Mouse (Mus musculus): ENCODE measurements at regions not wholly inside any gene's neighbourhood (a gene's known extent, or its start where the extent isn't known, plus 50 kb on each side); places are given as distances from the start of the nearest gene placed in this dataset.
A peak's percentile ranks its signal among the peaks of the same experiment; 100 is the strongest.

DNA sequence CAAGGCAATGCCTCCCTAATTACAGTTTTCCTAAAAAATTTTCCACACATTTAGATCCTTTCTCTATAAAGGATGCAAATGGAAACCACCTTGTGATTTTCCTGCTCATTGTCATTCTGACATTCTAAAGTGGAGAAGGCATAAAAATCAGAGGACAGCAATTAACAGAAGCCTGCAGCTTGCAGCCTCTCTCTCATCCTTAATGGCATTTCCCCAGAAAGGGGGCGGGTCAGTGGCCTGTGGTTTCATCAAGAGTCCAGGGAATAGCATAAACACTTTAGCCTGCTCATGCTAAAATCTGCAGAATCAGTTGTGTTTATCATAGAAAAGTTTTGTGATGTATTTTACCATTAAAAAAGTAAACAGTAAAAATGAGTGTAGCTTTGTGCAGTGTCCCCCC is 117.3 kb downstream of the Klf6 start:
- no peak for ATAC-seq (ENCODE audit: low read depth)
- no peaks in the 10 kb centered on the region for H3K4me1 ChIP-seq (ENCODE audit: control insufficient read depth, insufficient read depth, low read length)
- WGBS: 61% methylated on average over 1 of the region's 1 CpGs
- no peaks in the 10 kb centered on the region for H3K9me3 ChIP-seq (ENCODE audit: control insufficient read depth, low read length)
- no peak overlapping the region for H3K4me2 ChIP-seq (ENCODE audit: low read depth, low read length)
- no peak overlapping the region for H3K9ac ChIP-seq (replicated peaks; ENCODE audit: low read depth, low read length)
- H3K4me3 ChIP-seq (ENCODE audit: low read depth, low read length): no peak overlapping the region
- no peaks in the 10 kb centered on the region for H3K36me3 ChIP-seq (ENCODE audit: control insufficient read depth, insufficient read depth, low read length)
- H3K27ac ChIP-seq (ENCODE audit: low read depth, low read length): no peak overlapping the region
- no peaks in the 10 kb centered on the region for H3K27me3 ChIP-seq (ENCODE audit: control insufficient read depth, insufficient read depth, low read length)

DNA sequence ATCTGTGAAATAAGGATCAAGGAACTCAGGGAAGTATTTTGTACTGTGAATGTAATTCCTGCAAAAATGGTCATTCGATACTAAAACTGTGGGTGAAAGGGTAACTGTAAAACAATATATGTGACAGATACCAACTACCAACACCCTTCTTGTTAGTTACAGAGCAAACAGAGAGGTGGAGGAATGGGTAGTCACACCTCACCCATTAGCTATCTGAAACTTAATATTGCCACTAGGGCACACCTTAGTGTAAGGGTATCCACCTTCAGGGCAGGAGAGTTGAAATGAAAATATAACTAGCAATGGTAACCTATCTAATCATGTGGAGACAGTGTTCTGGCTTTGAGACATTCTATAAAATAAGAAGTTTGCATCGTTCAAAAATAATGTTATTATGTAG is 126.2 kb downstream of the Klf6 start:
- H3K27ac ChIP-seq (ENCODE audit: low read depth, low read length): no peak overlapping the region
- no peak overlapping the region for H3K4me3 ChIP-seq (ENCODE audit: low read depth, low read length)
- no peaks in the 10 kb centered on the region for H3K27me3 ChIP-seq (ENCODE audit: control insufficient read depth, insufficient read depth, low read length)
- no peaks in the 10 kb centered on the region for H3K4me1 ChIP-seq (ENCODE audit: control insufficient read depth, insufficient read depth, low read length)
- 96% methylated on average over 2 of the region's 2 CpGs for WGBS
- H3K9ac ChIP-seq (replicated peaks; ENCODE audit: low read depth, low read length): no peak overlapping the region
- no peaks in the 10 kb centered on the region for H3K36me3 ChIP-seq (ENCODE audit: control insufficient read depth, insufficient read depth, low read length)
- no peak overlapping the region for H3K4me2 ChIP-seq (ENCODE audit: low read depth, low read length)
- no peaks in the 10 kb centered on the region for H3K9me3 ChIP-seq (ENCODE audit: control insufficient read depth, low read length)
- ATAC-seq (ENCODE audit: low read depth): no peak

DNA sequence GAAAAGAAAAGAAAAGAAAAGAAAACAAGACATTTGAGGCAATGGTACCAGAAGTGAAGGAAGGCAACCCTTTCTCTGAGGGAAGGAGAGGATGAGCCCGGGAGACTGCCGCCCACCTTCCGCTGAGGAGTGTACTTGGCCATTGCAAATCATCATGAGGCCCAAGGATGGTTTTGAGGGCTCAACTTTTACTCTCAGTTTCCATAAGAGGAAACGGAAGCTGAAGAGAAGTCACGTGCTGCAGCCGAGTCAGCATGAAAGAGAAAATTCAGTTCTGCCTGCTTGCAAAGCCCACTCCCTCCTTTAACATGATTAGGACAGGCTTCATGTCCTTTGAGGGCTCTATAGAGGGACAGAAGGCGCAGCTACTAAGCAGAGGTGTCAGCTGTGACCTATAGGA is 127.1 kb downstream of the Klf6 start:
- H3K27ac ChIP-seq (ENCODE audit: low read depth, low read length): no peak overlapping the region
- H3K9me3 ChIP-seq (ENCODE audit: control insufficient read depth, low read length): no peaks in the 10 kb centered on the region
- no peak overlapping the region for H3K4me2 ChIP-seq (ENCODE audit: low read depth, low read length)
- no peaks in the 10 kb centered on the region for H3K4me1 ChIP-seq (ENCODE audit: control insufficient read depth, insufficient read depth, low read length)
- no peak overlapping the region for H3K4me3 ChIP-seq (ENCODE audit: low read depth, low read length)
- WGBS: 90% methylated on average over 7 of the region's 7 CpGs
- no peaks in the 10 kb centered on the region for H3K27me3 ChIP-seq (ENCODE audit: control insufficient read depth, insufficient read depth, low read length)
- ATAC-seq (ENCODE audit: low read depth): no peak
- no peak overlapping the region for H3K9ac ChIP-seq (replicated peaks; ENCODE audit: low read depth, low read length)
- no peaks in the 10 kb centered on the region for H3K36me3 ChIP-seq (ENCODE audit: control insufficient read depth, insufficient read depth, low read length)

DNA sequence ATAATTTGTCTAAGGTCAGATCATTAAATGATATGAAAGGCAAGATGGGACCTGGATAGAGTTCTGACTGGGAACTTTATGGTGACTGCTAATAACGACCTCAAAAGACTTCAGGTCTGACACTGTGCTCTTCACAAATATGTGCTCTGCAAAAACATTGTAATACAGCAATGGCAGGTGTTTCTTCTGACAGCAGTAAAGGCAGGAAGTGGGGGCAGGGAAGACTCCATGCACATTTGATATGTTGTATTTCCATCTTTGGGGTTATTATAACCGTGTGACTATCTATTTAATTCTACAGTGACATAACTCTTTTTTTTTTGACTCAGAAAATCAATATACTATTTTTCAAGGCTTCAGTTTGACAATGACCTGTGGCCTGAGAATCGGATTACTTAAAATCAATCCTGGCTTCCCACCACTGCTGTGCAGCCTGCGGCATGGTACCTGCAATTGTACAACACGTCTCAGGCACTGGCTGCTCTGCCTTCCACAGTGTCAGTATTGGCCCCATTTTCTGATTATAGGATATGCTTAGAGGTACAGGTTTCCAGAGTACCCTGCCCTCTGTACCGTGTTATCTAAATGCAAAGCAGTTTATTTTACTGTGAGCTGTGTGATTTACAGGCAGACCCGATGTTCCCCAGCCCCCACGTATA is 139.4 kb downstream of the Klf6 start:
- 70% methylated on average over 8 of the region's 8 CpGs for WGBS
- Histone ChIP-seq H3K27ac (ENCODE audit: low read depth, low read length) (no peak overlapping the region), H3K27me3 (ENCODE audit: control insufficient read depth, insufficient read depth, low read length) (no peaks in the 10 kb centered on the region), H3K4me2 (ENCODE audit: low read depth, low read length) (no peak overlapping the region), H3K9me3 (ENCODE audit: control insufficient read depth, low read length) (no peaks in the 10 kb centered on the region), H3K9ac (replicated peaks; ENCODE audit: low read depth, low read length) (no peak overlapping the region), H3K4me3 (ENCODE audit: low read depth, low read length) (no peak overlapping the region), H3K36me3 (ENCODE audit: control insufficient read depth, insufficient read depth, low read length) (no peaks in the 10 kb centered on the region), H3K4me1 (ENCODE audit: control insufficient read depth, insufficient read depth, low read length) (no peaks in the 10 kb centered on the region)
- peak; percentile 21; the same call in 1 of the 2 replicates for ATAC-seq (ENCODE audit: low read depth)

DNA sequence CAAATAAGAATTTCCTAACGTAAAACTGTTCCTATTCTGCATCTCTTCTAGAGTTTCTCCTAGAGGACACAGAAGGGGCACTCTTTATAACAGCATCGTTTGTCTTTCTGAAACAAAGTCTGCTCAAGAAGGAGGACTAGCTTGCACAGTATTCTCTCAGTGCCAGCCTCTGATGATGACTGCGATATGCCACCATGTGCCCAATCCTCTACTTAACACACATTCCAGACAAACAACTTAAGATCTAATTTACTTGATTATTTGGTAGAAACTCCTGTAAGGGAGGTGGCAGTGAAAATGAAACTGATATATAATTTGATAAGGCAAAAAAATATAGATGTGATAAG is 139.9 kb downstream of the Klf6 start:
- no peak for ATAC-seq (ENCODE audit: low read depth)
- no peak overlapping the region for H3K27ac ChIP-seq (ENCODE audit: low read depth, low read length)
- 57% methylated on average over 3 of the region's 3 CpGs for WGBS
- no peak overlapping the region for H3K4me3 ChIP-seq (ENCODE audit: low read depth, low read length)
- H3K36me3 ChIP-seq (ENCODE audit: control insufficient read depth, insufficient read depth, low read length): no peaks in the 10 kb centered on the region
- H3K9me3 ChIP-seq (ENCODE audit: control insufficient read depth, low read length): no peaks in the 10 kb centered on the region
- no peaks in the 10 kb centered on the region for H3K4me1 ChIP-seq (ENCODE audit: control insufficient read depth, insufficient read depth, low read length)
- H3K4me2 ChIP-seq (ENCODE audit: low read depth, low read length): no peak overlapping the region
- no peaks in the 10 kb centered on the region for H3K27me3 ChIP-seq (ENCODE audit: control insufficient read depth, insufficient read depth, low read length)
- H3K9ac ChIP-seq (replicated peaks; ENCODE audit: low read depth, low read length): no peak overlapping the region

DNA sequence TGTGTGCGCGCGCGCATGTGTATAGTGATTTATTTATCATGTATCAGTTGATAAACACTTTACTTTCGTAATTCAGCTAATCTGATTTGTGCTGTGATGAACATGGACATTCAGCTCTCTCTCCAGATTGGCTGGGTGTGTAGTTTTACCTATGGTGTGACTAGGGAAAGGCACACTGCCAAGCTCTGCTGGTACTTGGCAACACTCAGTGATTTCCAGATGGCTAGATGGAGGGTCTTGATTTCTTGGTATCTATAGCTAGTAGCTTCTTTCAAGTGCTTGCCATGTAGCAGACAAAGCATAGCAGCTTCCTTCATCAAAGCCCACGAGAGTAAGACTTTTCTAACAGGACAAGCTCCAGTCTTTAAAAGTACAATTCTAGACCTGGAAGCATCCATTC is 144.6 kb downstream of the Klf6 start:
- ATAC-seq (ENCODE audit: low read depth): no peak
- Histone ChIP-seq H3K4me2 (ENCODE audit: low read depth, low read length) (no peak overlapping the region), H3K4me3 (ENCODE audit: low read depth, low read length) (no peak overlapping the region), H3K36me3 (ENCODE audit: control insufficient read depth, insufficient read depth, low read length) (no peaks in the 10 kb centered on the region), H3K27ac (ENCODE audit: low read depth, low read length) (no peak overlapping the region), H3K9ac (replicated peaks; ENCODE audit: low read depth, low read length) (no peak overlapping the region), H3K9me3 (ENCODE audit: control insufficient read depth, low read length) (no peaks in the 10 kb centered on the region), H3K27me3 (ENCODE audit: control insufficient read depth, insufficient read depth, low read length) (no peaks in the 10 kb centered on the region), H3K4me1 (ENCODE audit: control insufficient read depth, insufficient read depth, low read length) (no peaks in the 10 kb centered on the region)
- WGBS: 94% methylated on average over 6 of the region's 6 CpGs

DNA sequence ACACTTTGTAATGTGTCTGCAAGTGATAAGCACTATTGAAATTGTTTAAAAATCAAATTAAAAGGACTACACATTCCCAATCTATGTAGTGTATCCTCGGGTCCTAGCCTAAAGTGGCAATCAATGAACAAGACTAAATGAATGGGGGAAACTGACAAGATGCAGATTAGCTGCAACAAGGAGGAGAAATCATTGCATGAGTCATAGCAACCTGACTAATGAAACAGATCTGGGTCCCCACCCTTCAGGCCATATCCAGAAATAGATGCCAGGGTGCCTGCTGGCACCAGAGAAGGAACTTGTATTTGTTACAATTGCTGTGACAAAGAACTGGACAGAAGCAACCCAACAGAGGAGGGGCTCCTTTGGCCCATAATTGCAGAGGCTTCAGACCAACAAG is 148.4 kb downstream of the Klf6 start:
- H3K9me3 ChIP-seq (ENCODE audit: control insufficient read depth, low read length): no peaks in the 10 kb centered on the region
- ATAC-seq (ENCODE audit: low read depth): no peak
- no peaks in the 10 kb centered on the region for H3K4me1 ChIP-seq (ENCODE audit: control insufficient read depth, insufficient read depth, low read length)
- H3K4me2 ChIP-seq (ENCODE audit: low read depth, low read length): no peak overlapping the region
- no peak overlapping the region for H3K27ac ChIP-seq (ENCODE audit: low read depth, low read length)
- H3K27me3 ChIP-seq (ENCODE audit: control insufficient read depth, insufficient read depth, low read length): no peaks in the 10 kb centered on the region
- H3K4me3 ChIP-seq (ENCODE audit: low read depth, low read length): no peak overlapping the region
- no peak overlapping the region for H3K9ac ChIP-seq (replicated peaks; ENCODE audit: low read depth, low read length)
- no peaks in the 10 kb centered on the region for H3K36me3 ChIP-seq (ENCODE audit: control insufficient read depth, insufficient read depth, low read length)
- WGBS: 71% methylated on average over 1 of the region's 1 CpGs

DNA sequence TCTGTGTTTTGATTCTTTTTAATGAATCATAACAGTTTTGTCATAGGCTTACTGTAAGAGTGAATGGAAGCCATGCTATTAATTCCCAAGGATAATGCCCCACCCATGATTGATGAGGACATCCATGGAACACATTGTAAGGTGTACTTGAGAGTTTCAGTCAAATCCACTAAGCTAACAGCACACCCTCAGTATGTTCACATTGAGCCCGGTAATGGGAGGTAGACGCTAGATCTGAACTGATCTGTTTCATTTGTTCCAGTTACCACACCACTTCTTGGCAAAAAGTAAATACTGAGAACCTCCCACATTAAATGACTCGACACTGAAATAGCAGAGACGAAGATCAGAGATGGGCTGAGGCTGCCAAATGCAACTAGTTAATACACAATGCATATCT is 165.9 kb downstream of the Klf6 start:
- Histone ChIP-seq H3K9me3 (ENCODE audit: control insufficient read depth, low read length) (no peaks in the 10 kb centered on the region), H3K27ac (ENCODE audit: low read depth, low read length) (no peak overlapping the region), H3K4me1 (ENCODE audit: control insufficient read depth, insufficient read depth, low read length) (no peaks in the 10 kb centered on the region), H3K27me3 (ENCODE audit: control insufficient read depth, insufficient read depth, low read length) (no peaks in the 10 kb centered on the region), H3K4me2 (ENCODE audit: low read depth, low read length) (no peak overlapping the region), H3K9ac (replicated peaks; ENCODE audit: low read depth, low read length) (no peak overlapping the region), H3K4me3 (ENCODE audit: low read depth, low read length) (no peak overlapping the region), H3K36me3 (ENCODE audit: control insufficient read depth, insufficient read depth, low read length) (no peaks in the 10 kb centered on the region)
- ATAC-seq (ENCODE audit: low read depth): no peak
- WGBS: 94% methylated on average over 4 of the region's 4 CpGs

DNA sequence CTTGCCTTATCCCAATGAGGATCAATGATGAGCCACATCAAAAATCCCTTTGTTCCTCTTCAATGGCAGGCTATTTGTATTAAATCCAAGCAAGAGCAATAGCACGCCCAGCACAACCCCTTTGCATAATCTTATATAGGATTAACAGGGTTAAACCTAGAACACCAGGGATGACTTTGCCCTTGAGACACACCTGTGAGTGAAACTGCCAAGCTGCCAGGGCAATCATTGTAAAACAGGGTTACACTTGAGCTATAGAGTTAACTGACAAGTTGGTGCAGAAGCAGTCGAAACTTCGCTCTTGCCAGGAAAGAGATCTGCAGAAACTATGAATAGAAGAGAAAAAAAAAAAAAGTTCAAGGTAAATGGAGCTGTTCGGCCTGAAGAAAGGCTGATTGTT is 167.6 kb downstream of the Klf6 start:
- WGBS: 79% methylated on average over 4 of the region's 4 CpGs
- no peak overlapping the region for H3K4me2 ChIP-seq (ENCODE audit: low read depth, low read length)
- no peaks in the 10 kb centered on the region for H3K27me3 ChIP-seq (ENCODE audit: control insufficient read depth, insufficient read depth, low read length)
- H3K27ac ChIP-seq (ENCODE audit: low read depth, low read length): no peak overlapping the region
- H3K9ac ChIP-seq (replicated peaks; ENCODE audit: low read depth, low read length): no peak overlapping the region
- no peaks in the 10 kb centered on the region for H3K36me3 ChIP-seq (ENCODE audit: control insufficient read depth, insufficient read depth, low read length)
- no peaks in the 10 kb centered on the region for H3K4me1 ChIP-seq (ENCODE audit: control insufficient read depth, insufficient read depth, low read length)
- no peak overlapping the region for H3K4me3 ChIP-seq (ENCODE audit: low read depth, low read length)
- H3K9me3 ChIP-seq (ENCODE audit: control insufficient read depth, low read length): no peaks in the 10 kb centered on the region
- no peak for ATAC-seq (ENCODE audit: low read depth)

DNA sequence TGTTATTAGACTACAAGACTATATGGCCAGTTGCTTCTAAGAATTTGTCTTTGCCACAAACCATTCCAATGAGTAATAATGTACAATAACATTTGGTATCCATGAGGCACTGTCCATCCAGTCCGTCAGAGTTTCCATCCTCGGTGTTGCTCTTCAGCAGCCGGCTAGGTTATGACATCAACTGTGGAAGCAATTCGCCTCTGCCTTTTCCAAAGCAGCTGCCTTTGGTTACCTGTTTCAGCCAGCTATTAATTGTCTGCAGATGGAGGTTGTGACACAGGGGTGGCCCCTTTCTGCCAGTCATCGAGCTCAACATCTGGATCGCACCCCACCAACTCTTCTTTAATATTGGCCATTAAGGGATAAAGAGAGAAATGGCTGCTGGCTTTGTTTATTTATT is 168.2 kb downstream of the Klf6 start:
- no peak for ATAC-seq (ENCODE audit: low read depth)
- no peaks in the 10 kb centered on the region for H3K27me3 ChIP-seq (ENCODE audit: control insufficient read depth, insufficient read depth, low read length)
- no peak overlapping the region for H3K9ac ChIP-seq (replicated peaks; ENCODE audit: low read depth, low read length)
- no peak overlapping the region for H3K27ac ChIP-seq (ENCODE audit: low read depth, low read length)
- no peaks in the 10 kb centered on the region for H3K9me3 ChIP-seq (ENCODE audit: control insufficient read depth, low read length)
- 92% methylated on average over 6 of the region's 6 CpGs for WGBS
- H3K4me3 ChIP-seq (ENCODE audit: low read depth, low read length): no peak overlapping the region
- no peak overlapping the region for H3K4me2 ChIP-seq (ENCODE audit: low read depth, low read length)
- no peaks in the 10 kb centered on the region for H3K4me1 ChIP-seq (ENCODE audit: control insufficient read depth, insufficient read depth, low read length)
- no peaks in the 10 kb centered on the region for H3K36me3 ChIP-seq (ENCODE audit: control insufficient read depth, insufficient read depth, low read length)
